Mouse (Mus musculus) G1E (cell line): Measurements from ENCODE around the gene Egfem1.

ENCODE experiments used
- CTCF ChIP-seq: IDR thresholded peaks from 2 replicates; pipeline ENCODE4 v1.5.1; 2012; ENCODE audit warnings: low read depth, low read length, inconsistent platforms, mixed read lengths
- GATA1 ChIP-seq: IDR thresholded peaks from 2 replicates; pipeline ENCODE4 v1.6.1; 2012; ENCODE audit warnings: borderline replicate concordance, low read length, inconsistent platforms, mixed read lengths
- GATA2 ChIP-seq: IDR thresholded peaks from 2 replicates; pipeline ENCODE4 v1.6.1; 2012; ENCODE audit warnings: low read depth, low read length, inconsistent platforms, borderline replicate concordance
- POLR2AphosphoS5 ChIP-seq: IDR thresholded peaks from 2 replicates; pipeline ENCODE4 v1.6.1; 2012; ENCODE audit warnings: low read depth, low read length, inconsistent platforms; ENCODE audit not compliant: insufficient replicate concordance
- TAL1 ChIP-seq: conservative IDR thresholded peaks from 2 replicates; pipeline ENCODE4 v1.6.1; 2012; ENCODE audit warnings: low read depth, low read length, inconsistent platforms, mixed read lengths

DNA sequence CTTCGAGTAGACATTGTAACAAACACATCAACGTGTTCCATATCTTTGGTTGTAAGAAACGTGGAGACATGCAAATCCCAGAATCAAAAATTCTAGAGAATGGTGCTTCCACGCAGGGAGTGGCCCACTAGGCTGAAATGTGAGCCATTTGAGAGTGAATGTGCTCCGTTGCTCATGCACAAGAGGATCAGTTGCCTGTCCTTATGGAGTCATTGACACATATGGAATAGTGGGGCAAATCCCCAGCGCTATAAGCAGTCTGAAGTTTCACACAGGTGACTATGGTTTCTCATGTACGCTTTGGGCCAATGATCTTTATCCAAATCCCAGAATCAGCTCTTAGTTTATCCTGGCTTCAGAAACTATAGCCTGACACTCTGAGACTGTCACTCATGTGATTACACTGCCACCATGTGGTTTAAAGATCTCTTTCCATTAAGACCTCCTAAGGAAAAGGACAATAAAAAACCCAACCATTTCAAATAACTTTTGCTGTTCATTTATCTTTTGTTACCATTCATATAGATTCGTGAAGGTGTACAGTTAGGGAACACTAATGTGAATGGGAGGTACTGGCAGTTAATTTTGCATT is 644.6 kb downstream of the Egfem1 start:
- no peak for TF ChIP-seq CTCF
- TF ChIP-seq GATA1 = no peak
- no peak for TF ChIP-seq GATA2
- no peak for TF ChIP-seq POLR2AphosphoS5
- no peak for TF ChIP-seq TAL1
